ENCODE assay signal across 11 mouse cellular contexts in the genomic region with DNA sequence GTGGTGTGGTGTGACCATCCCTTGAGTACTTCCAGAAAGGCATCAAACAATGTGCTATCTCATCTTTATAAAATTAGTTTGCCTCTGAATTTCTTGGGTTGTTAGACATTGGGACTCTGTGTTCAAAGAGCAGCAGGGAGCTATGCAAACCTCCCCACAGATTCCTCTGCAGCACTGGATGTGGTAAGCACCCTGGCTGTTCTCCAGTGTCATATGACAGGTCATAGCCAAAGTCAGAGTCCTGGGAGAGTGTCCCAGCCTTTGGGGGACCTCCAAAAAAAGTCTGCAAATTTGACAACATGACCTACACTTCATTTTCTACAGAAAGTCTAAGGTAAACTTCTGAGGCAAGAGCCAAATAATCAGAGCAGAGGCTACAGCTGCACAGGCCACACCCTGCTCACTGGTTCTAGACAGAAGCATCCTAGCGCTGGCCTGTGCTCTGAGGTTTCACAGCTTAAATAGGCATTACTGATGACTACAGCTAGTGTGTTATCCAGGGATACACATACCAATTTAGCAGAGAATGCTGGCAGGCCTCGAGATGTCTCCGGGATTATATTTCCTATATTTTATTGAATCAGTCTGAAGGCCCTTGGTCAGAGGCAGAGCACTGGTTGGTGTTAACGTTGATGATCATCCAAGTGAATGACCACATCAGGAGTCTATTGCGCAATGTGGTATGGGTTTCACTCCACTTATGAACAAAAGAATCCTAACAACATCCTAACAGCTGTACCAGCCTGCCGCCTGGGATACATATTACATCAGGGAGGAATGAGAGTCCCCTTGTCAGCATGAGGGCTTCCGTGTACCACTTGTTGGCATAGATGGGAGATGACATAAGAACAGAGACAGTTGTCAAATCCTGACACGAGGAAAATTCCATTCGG.
DNase-seq lines count a peak whose midpoint lies in the region; ATAC-seq and TF ChIP-seq lines count a peak whose summit lies in the region.
"Had no signal": no experiment of that assay in that cellular context is flagged by ENCODE, and none has a peak within 500 bp of the region (broad histone marks: within the 10 kb centered on the region; RNA-seq: fewer than 3 reads in every experiment).

No protein-coding gene starts in this region.

- 58% methylated on average over 9 of the region's 9 CpGs for WGBS in heart, adult 2 months
- WGBS in lung, postnatal 0 days, result 64% methylated on average over 9 of the region's 9 CpGs
- WGBS in midbrain, embryonic 16.5 days, result 90% methylated on average over 9 of the region's 9 CpGs
- WGBS in forebrain, embryonic 11.5 days, result 89% methylated on average over 9 of the region's 9 CpGs

- no peak overlapping the region for H3K9ac ChIP-seq in heart, adult 2 months (ENCODE audit: low read depth, low read length)
- no peak overlapping the region for H3K9ac ChIP-seq in lung, postnatal 0 days (replicated peaks; ENCODE audit: low read depth)
- H3K9ac ChIP-seq in midbrain, embryonic 16.5 days (ENCODE audit: low read depth, low read length), result no peak overlapping the region
- H3K9ac ChIP-seq in forebrain, embryonic 11.5 days (ENCODE audit: low read length), result no peak overlapping the region
- H3K9ac ChIP-seq: liver, embryonic 15.5 days; neural tube, embryonic 12.5 days had no signal

- peak overlapping the region; percentile 88 for H3K27ac ChIP-seq in brown adipose tissue, adult 24 weeks (replicated peaks; ENCODE audit: low read depth, low read length)
- H3K27ac ChIP-seq in heart, adult 2 months, result peak overlapping the region; percentile 63
- no peak overlapping the region for H3K27ac ChIP-seq in lung, postnatal 0 days (ENCODE audit: low read length)
- H3K27ac ChIP-seq in midbrain, embryonic 16.5 days (ENCODE audit: low read length), result no peak overlapping the region
- H3K27ac ChIP-seq in forebrain, embryonic 11.5 days (ENCODE audit: low read depth, low read length), result no peak overlapping the region
- H3K27ac ChIP-seq: kidney, postnatal 0 days; liver, embryonic 15.5 days; neural tube, embryonic 12.5 days had no signal

- H3K79me2 ChIP-seq in heart, adult 2 months (replicated peaks; ENCODE audit: control insufficient read depth, insufficient read depth, low read length), result no peaks in the 10 kb centered on the region

- intact Hi-C loops in heart, adult 2 months (cut with DNase I), result loop anchor here (5.0 kb wide), 1 partner anchor 40 kb away; no protein-coding TSS in a partner anchor

- no peaks in the 10 kb centered on the region for H3K36me3 ChIP-seq in heart, adult 2 months (ENCODE audit: control insufficient read depth, insufficient read depth, low read length)
- no peaks in the 10 kb centered on the region for H3K36me3 ChIP-seq in lung, postnatal 0 days (ENCODE audit: insufficient read depth, low read length)
- no peaks in the 10 kb centered on the region for H3K36me3 ChIP-seq in midbrain, embryonic 16.5 days (ENCODE audit: control insufficient read depth, insufficient read depth, low read length)
- no peaks in the 10 kb centered on the region for H3K36me3 ChIP-seq in forebrain, embryonic 11.5 days (ENCODE audit: control insufficient read depth, insufficient read depth, low read length)
- H3K36me3 ChIP-seq: liver, embryonic 15.5 days; neural tube, embryonic 12.5 days had no signal

- TF ChIP-seq EP300 in heart, adult 2 months (IDR thresholded peaks at IDR 0.05; ENCODE audit: insufficient read depth, low read depth, low read length), result 0 out of 2 replicates have a peak, but pooled peaks have one; percentile 25
- no peak for TF ChIP-seq EP300 in lung, postnatal 0 days (IDR thresholded peaks at IDR 0.05)

- no peaks in the 10 kb centered on the region for H3K27me3 ChIP-seq in heart, adult 2 months (ENCODE audit: control insufficient read depth, insufficient read depth, low read length)
- H3K27me3 ChIP-seq in lung, postnatal 0 days (replicated peaks; ENCODE audit: insufficient read depth, low read length), result no peaks in the 10 kb centered on the region
- H3K27me3 ChIP-seq in midbrain, embryonic 16.5 days (ENCODE audit: control insufficient read depth, insufficient read depth, low read depth, low read length), result no peaks in the 10 kb centered on the region
- no peaks in the 10 kb centered on the region for H3K27me3 ChIP-seq in forebrain, embryonic 11.5 days (ENCODE audit: control insufficient read depth, insufficient read depth, low read length)
- H3K27me3 ChIP-seq: liver, embryonic 15.5 days; neural tube, embryonic 12.5 days had no signal

- DNase-seq in layer of hippocampus, adult 9-11 months, result peak; percentile 69
- no peak for DNase-seq in layer of hippocampus, postnatal 36 days
- DNase-seq in heart, adult 2 months, result peak; percentile 60 to 77
- peak; percentile 79 for DNase-seq in lung, postnatal 0 days (ENCODE audit: low spot score)
- DNase-seq in right cerebral cortex, adult 18-20 months, result no peak
- no peak for DNase-seq in forebrain, embryonic 11.5 days (ENCODE audit: low spot score)

- TF ChIP-seq POLR2A in heart, adult 2 months (IDR thresholded peaks at IDR 0.05; ENCODE audit: insufficient read depth, low read depth, low read length), result no peak

- TF ChIP-seq CTCF in heart, adult 2 months (IDR thresholded peaks at IDR 0.05), result no peak
- TF ChIP-seq CTCF in lung, postnatal 0 days (IDR thresholded peaks at IDR 0.05), result no peak

- H3K4me2 ChIP-seq in lung, postnatal 0 days (replicated peaks; ENCODE audit: low read depth, low read length), result no peak overlapping the region
- no peak overlapping the region for H3K4me2 ChIP-seq in midbrain, embryonic 16.5 days (ENCODE audit: low read length)
- H3K4me2 ChIP-seq in forebrain, embryonic 11.5 days (ENCODE audit: low read depth, low read length, severe bottlenecking), result no peak overlapping the region
- H3K4me2 ChIP-seq: liver, embryonic 15.5 days; neural tube, embryonic 12.5 days had no signal

- no peaks in the 10 kb centered on the region for H3K9me3 ChIP-seq in lung, postnatal 0 days (ENCODE audit: low read length)
- no peaks in the 10 kb centered on the region for H3K9me3 ChIP-seq in midbrain, embryonic 16.5 days (replicated peaks; ENCODE audit: control insufficient read depth, low read length, poor library complexity, severe bottlenecking)
- H3K9me3 ChIP-seq in forebrain, embryonic 11.5 days (ENCODE audit: control insufficient read depth, low read length), result no peaks in the 10 kb centered on the region
- H3K9me3 ChIP-seq: liver, embryonic 15.5 days; neural tube, embryonic 12.5 days had no signal

- H3K4me1 ChIP-seq in brown adipose tissue, adult 24 weeks (ENCODE audit: control insufficient read depth, insufficient read depth, insufficient read length, low read length), result no peaks in the 10 kb centered on the region; the same call in 1 of the 2 replicates
- peaks cover 7% of the 10 kb centered on the region for H3K4me1 ChIP-seq in heart, adult 2 months (ENCODE audit: control insufficient read depth, insufficient read depth, low read length)
- H3K4me1 ChIP-seq in lung, postnatal 0 days (ENCODE audit: insufficient read depth, low read depth, low read length), result no peaks in the 10 kb centered on the region
- H3K4me1 ChIP-seq in midbrain, embryonic 16.5 days (ENCODE audit: control insufficient read depth, insufficient read depth, low read length), result no peaks in the 10 kb centered on the region
- no peaks in the 10 kb centered on the region; the same call in 1 of the 2 replicates for H3K4me1 ChIP-seq in forebrain, embryonic 11.5 days (replicated peaks; ENCODE audit: control insufficient read depth, insufficient read depth, low read length)
- H3K4me1 ChIP-seq: liver, embryonic 15.5 days; neural tube, embryonic 12.5 days had no signal

- H3K4me3 ChIP-seq in brown adipose tissue, adult 24 weeks (ENCODE audit: insufficient read depth, low read depth, low read length), result no peak overlapping the region
- no peak overlapping the region for H3K4me3 ChIP-seq in heart, adult 2 months
- no peak overlapping the region for H3K4me3 ChIP-seq in lung, postnatal 0 days (ENCODE audit: low read depth, low read length)
- no peak overlapping the region for H3K4me3 ChIP-seq in midbrain, embryonic 16.5 days (ENCODE audit: low read depth, low read length)
- H3K4me3 ChIP-seq in forebrain, embryonic 11.5 days (ENCODE audit: low read depth, low read length), result no peak overlapping the region
- H3K4me3 ChIP-seq: liver, embryonic 15.5 days; neural tube, embryonic 12.5 days had no signal

- peak; percentile 83 for ATAC-seq in lung, postnatal 0 days
- no peak for ATAC-seq in midbrain, embryonic 16.5 days
- no peak for ATAC-seq in forebrain, embryonic 11.5 days (replicated peaks; ENCODE audit: low FRiP score)

Comparison
In these comparisons a context has a peak if more than half of its experiments do, and no peak if none do; other contexts are left out.
1. DNase-seq: peak in layer of hippocampus, adult 9-11 months (single experiment), heart, adult 2 months (2 of 2) and lung, postnatal 0 days (single experiment); none in layer of hippocampus, postnatal 36 days (0 of 2), right cerebral cortex, adult 18-20 months (single experiment) and forebrain, embryonic 11.5 days (single experiment).
2. H3K27ac ChIP-seq: peak in brown adipose tissue, adult 24 weeks (single experiment) and heart, adult 2 months (single experiment); none in lung, postnatal 0 days (single experiment), midbrain, embryonic 16.5 days (single experiment) and forebrain, embryonic 11.5 days (single experiment).